Mouse (Mus musculus) adrenal gland, postnatal 14 days (tissue): ENCODE results near the gene Epas1. TPM values are rescaled to one million over a fixed set of nuclear protein-coding genes. Genes with fewer than 3 reads are reported as not detected.

Source experiments
- DNase-seq: peaks from one replicate; pipeline ENCODE4 v3.0.0; 2021; ENCODE audit warnings: mixed read lengths
- total RNA-seq: library from RNA; stranded (reverse); gene quantifications from 2 replicates; pipeline ENCODE4 v1.2.3, GENCODE M21; 2021

Epas1 gene
- total RNA-seq, 1 experiment from 2014 or later = 226 TPM

- no peak for DNase-seq
Observed at GRCm38 (mm10) chr17:86787805-86788204, 34.3 kb downstream of the Epas1 start.

DNA sequence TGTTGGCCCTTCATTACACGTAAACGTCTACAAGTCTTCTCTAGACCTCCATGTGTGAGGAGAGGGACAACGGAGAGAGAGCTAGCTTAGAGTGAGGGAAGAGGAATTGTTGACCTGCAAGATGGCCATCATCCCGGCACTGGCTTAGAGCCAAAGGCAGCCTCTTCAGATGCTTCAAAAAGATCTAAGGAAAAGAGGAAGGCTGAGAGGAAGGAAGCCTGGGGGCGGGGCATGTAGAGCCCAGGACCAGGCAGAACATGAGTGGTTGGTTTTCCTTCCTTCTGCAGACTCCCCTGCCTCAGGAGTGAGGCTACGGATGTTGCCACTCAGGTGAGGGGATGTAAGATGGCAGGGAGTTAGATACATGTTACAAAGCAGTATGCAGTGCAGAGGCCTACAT is 34.8 kb downstream of the Epas1 start:
- DNase-seq = no peak

DNA sequence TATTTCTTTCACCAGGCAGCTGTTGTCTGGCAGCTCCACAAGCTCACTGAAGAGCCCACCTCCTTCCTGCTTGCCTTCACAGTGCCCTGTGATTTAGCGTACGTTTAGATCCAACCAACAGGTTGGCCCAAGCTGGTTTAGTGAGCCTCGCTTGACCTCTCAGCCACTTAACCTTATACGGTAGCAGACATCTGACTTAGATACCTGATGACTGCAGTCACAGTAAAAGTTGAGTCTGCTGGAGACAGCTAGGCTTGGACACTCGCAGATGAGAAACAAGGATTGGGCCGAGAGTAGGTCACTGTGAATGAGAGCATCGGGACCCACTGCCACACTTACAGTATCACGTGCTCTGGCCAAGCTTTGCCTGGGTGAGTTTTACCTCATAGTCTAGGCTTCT is 38.4 kb downstream of the Epas1 start:
- no peak for DNase-seq

GRCm38 (mm10) chr17:86795773-86796172 is 42.3 kb downstream of the Epas1 start:
- DNase-seq = no peak

- DNase-seq = no peak
Observed at GRCm38 (mm10) chr17:86797031-86797430, 43.5 kb downstream of the Epas1 start.

GRCm38 (mm10) chr17:86798460-86798859 is 45.0 kb downstream of the Epas1 start:
- peak; percentile 41 for DNase-seq

GRCm38 (mm10) chr17:86798951-86799350 is 45.5 kb downstream of the Epas1 start:
- peak; percentile 44 for DNase-seq

DNA sequence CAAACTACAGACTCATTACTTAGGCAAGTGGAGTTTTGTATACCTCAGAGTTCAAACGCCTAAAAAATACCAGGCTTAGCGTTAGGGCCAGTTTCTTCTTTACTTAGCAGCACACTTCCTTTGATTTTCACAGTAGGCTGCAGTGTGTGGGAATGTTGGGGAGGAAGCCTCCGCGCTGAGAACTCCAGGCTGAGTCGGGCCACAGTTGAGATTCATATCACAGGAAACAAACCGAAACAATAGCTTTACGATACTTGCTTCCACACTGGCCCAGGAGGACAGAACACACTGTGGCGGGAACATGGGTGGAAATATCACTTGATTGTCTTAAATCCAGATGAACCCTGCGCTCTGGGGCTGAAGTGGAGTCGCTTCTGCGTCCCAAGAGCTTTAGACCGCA is 47.0 kb downstream of the Epas1 start:
- no peak for DNase-seq

DNA sequence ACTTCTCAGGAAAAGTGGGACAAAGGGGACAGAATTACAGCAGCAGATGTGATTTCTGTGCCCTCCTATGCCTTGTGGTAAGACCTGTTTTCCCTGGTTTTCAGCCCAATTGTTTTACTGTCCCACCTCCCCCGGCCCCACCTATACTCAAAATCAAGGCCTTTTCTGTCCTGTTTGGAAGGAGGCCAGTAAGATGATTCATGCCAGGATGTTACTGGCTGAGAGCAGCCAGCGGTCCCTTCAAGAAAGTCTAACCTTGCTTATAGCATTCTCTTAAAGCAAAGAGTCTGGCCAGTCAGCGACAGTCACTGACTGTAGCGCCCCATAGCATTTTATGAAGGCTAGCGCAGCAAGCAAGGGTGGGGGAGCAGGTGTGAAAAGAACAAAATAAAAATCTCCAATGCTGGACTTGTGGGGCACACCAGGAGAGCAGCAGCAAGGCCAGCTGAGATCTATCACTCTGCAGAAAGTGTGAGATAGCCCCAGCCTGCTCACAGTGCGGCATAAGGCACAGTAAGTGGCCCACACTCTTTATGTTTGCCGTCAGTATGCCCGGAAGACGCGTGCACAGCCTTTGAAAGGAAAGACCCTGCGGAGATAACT is 47.8 kb downstream of the Epas1 start:
- peak; percentile 80 for DNase-seq

DNA sequence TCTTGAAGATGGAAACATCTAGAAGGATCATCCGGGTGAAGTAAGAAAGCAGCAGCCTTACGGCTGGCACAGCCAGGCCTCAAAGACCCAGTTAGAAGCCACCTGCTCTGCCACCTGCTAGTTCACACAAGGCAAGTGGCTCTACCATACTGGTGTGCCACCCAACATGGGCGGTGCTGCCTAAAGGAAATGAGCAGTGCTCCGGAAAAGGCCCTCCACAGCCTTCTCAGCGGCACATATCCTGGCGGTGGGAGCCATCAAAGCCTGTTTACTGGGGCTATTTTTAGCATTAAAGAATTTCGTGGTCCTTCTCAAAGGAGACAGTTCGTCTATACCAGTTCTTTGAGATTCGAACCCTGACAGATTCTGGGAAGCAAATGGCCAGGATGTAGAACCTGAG is 48.4 kb downstream of the Epas1 start:
- peak; percentile 42 for DNase-seq

- peak; percentile 67 for DNase-seq
Observed at GRCm38 (mm10) chr17:86802351-86802985, 49.0 kb downstream of the Epas1 start.

DNA sequence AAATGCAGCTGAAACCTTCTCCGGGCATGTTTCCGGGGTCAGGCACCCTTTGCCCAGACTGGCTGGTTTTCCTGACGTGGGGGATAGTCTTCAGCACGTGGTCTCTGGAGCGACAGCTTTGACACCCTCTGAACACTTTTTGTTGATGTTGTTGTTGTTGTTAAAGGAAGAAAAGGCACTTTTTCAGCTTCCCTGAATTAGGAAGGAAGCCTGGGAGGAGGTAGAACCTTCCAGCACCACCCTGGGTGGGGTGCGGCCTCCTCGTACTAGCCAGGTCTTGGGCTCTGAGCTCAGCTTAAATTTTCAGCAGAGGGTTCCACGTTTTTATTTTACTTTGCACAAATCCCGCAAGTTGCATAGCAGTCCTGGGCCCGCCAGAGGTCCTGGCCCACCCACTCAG is 49.6 kb downstream of the Epas1 start:
- no peak for DNase-seq

- DNase-seq = peak; percentile 40
Observed at GRCm38 (mm10) chr17:86803653-86804052, 50.2 kb downstream of the Epas1 start.

GRCm38 (mm10) chr17:86812029-86812428 is 58.5 kb downstream of the Epas1 start:
- DNase-seq = peak; percentile 23

- peak; percentile 68 for DNase-seq
Observed at GRCm38 (mm10) chr17:86814320-86814719, 60.8 kb downstream of the Epas1 start.

DNA sequence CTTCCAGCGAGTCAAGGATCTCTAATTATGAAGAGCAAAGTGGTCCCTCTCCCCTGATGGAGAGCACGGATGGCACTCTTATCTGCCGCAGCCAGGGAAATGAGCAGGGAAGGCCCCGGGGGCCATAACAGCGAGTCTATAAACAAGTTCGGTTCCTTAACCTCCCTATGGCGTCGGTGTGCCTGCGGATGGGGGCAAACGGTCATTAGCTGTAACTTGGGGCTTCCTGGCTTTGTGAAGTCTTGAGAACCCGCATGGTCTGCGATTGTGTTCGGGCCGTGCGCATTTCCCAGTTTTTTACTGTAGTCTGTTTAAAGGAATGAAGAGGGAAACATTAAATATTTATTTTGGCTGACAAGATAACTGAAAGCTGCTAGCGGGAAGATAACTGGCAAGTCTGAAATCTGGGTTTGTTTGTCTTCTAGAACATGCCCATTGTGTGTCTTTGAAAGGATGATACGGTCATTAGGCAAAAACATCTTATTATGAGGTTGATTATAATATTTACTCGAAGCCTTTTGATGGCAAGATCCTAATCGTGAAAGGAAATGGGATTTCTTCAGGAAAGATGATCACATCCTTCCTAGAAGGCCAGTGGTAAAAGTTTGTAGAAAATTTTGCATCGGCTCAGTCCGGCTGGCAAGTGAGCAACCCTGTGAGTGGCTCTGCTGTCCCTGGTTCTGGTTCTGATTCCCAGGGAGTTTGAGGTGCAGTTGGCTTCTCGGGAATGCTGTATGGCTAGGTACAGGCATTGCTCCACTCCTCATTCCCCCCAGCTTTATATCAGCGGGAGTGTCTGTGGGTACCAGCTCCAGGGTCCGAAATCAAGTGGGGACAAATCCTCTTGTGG is 61.7 kb downstream of the Epas1 start:
- no peak for DNase-seq

DNA sequence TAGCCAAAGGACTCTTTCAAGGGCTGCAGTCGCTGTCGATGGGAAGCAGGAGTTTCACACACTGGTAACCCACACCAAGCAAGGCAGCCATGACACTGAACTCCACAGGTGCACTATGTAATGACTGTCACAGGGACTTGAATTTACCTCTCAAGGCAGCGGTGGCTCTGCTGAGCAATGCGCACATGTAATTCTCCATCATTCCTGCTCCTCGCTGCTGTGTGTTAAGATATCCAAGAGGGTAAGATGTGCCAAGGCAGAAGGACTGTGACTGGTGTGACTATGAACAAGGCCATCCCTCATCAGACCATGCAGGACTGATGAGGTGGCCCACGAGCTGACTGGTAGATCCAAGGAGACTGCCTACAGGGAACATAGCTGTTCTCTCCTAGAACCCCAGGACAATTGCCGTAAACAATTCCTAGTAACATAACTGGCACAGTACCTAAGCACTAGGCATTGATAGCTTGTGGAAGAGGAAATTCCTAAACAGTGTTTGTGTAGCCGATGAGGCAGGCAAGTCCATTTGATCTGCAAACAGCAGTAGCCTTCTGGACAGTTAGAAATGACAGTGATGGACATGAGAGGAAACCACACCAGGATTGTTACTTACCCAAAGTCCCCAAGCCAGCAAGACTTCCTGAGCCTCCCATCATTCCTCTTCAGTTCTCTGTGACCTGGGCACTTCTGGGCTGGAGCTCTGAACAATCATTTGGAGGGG is 68.7 kb downstream of the Epas1 start:
- DNase-seq = no peak

DNA sequence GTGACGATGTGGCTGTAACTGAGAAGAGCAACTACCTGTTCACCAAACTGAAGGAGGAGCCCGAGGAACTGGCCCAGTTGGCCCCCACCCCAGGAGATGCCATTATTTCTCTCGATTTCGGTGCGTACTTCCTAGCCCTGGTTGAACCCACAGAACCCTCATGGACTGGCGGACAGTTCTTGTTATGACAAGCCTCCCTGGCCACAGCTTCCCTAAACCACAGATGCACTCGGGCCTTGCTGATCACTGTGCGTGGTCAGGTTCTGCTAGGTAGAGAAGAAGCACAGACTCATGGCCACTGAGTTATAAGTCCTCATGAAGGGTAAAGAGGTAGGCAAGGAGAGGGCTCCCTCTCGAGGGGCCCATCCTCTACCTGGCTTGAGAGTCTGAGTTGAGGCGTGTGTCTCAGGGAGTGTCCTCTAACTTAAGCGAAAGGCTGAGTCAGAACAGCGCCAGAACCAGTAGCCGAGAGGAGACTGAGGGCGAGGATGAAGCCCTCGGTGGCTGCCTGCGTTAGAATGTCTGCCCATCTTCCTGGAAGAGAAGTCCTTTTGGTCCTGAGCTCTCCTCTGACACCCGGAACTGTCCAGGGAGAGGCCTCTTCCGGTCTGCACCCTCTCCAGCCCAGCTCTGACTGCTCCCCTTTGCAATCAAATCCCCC is 71.1 kb downstream of the Epas1 start:
- DNase-seq = no peak

DNA sequence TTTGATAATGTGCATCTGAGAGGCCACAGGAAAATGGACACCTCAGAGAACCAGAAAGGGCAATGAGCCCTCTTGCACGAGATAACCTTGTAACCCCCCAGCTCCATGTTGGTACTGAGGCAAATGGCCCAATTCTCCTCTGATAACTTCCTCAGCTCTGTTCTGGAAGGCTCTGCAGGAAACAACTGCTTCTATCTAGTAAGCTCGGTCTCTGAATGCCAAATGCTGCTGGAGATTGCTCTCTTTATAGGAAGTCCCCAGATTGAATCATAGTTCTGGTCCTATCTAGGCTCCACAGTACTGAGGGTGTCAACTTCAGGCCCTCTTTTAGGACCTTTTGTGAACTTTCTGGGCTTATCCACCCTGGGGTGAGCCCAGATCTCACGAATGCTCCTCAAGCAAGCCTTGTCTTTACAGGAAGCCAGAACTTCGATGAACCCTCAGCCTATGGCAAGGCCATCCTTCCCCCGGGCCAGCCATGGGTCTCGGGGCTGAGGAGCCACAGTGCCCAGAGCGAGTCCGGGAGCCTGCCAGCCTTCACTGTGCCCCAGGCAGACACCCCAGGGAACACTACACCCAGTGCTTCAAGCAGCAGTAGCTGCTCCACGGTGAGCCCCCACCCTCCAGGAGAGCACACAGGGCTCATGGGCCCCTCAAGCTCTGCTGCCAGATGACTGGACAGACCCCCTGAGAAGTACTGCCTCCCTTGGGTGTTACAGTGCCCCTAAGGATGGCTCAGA is 71.8 kb downstream of the Epas1 start:
- no peak for DNase-seq

- DNase-seq = no peak
Observed at GRCm38 (mm10) chr17:86826376-86826775, 72.9 kb downstream of the Epas1 start.

- no peak for DNase-seq
Observed at GRCm38 (mm10) chr17:86827391-86828165, 74.1 kb downstream of the Epas1 start.
